Mouse (Mus musculus) lung, embryonic 14.5 days (tissue): ENCODE results near the gene Hsd3b5. TPM values are rescaled to one million over a fixed set of nuclear protein-coding genes. Genes with fewer than 3 reads are reported as not detected.
"Not testable (repeated sequence)": the region's sequence is repeated elsewhere in the genome, so short reads cannot be mapped to it uniquely, and the experiment has no call there.

Source experiments
- ATAC-seq: fragments of 200-750 bp; cut with Nextera tagmentation; 2 replicates; pipeline ENCODE4 v1.8.0; 2017; ENCODE audit warnings: mild to moderate bottlenecking, moderate TSS enrichment, moderate library complexity; ENCODE audit not compliant: insufficient read depth
- DNase-seq: peaks from one replicate; pipeline ENCODE4 v3.0.0-alpha.2; 2015
- H3K27ac ChIP-seq: fragments of 300-500 bp; sonication (generic); 2 replicates; pipeline ENCODE4 v1.5.1; 2014; ENCODE audit warnings: low read depth, mild to moderate bottlenecking, moderate library complexity
- H3K27me3 ChIP-seq: fragments of 300-500 bp; sonication (generic); 2 replicates; pipeline ENCODE4 v1.6.1; 2014; ENCODE audit warnings: low read length, control low read depth; ENCODE audit not compliant: insufficient read depth
- H3K36me3 ChIP-seq: fragments of 300-500 bp; sonication (generic); 2 replicates; pipeline ENCODE4 v1.6.1; 2014; ENCODE audit warnings: control low read depth; ENCODE audit not compliant: insufficient read depth
- H3K4me1 ChIP-seq: fragments of 300-500 bp; sonication (generic); 2 replicates; pipeline ENCODE4 v1.6.1; 2014; ENCODE audit warnings: antibody characterized with exemption, control low read depth; ENCODE audit not compliant: insufficient read depth
- H3K4me2 ChIP-seq: fragments of 300-500 bp; sonication (generic); 2 replicates; pipeline ENCODE4 v1.6.1; 2014; ENCODE audit warnings: mild to moderate bottlenecking
- H3K4me3 ChIP-seq: fragments of 300-500 bp; sonication (generic); 2 replicates; pipeline ENCODE4 v1.5.1; 2014; ENCODE audit warnings: low read depth, low read length
- H3K9ac ChIP-seq: fragments of 300-500 bp; sonication (generic); 2 replicates; pipeline ENCODE4 v1.6.1; 2014
- H3K9me3 ChIP-seq: fragments of 300-500 bp; sonication (generic); 2 replicates; pipeline ENCODE4 v1.6.1; 2016; ENCODE audit warnings: low read depth, low read length, control low read depth
- CTCF ChIP-seq: IDR thresholded peaks from 2 replicates; pipeline ENCODE4 v1.5.1; 2016; ENCODE audit warnings: antibody characterized with exemption, low read depth
- WGBS: fragments of 180-500 bp; shearing (Covaris S2); extraction: QIAGEN DNeasy Blood & Tissue Kit; methylation state at CpG from one replicate; pipeline ENCODE4 v1.1.7; 2014; 5-methylcytosine and 5-hydroxymethylcytosine counted together
- polyA plus RNA-seq: library from polyadenylated mRNA; unstranded; fragments of >200 nt; fragmentation: Nextera tagmentation; extraction: Ambion mirVana; gene quantifications from 2 replicates; pipeline ENCODE4 v1.2.1, GENCODE M21; 2014

The Hsd3b5 gene
- polyA plus RNA-seq, 1 experiment from 2014 or later = not detected

- no peak for ATAC-seq
- Histone ChIP-seq H3K9ac (no peak within 1 kb of the TSS), H3K36me3 (no peaks in the 10 kb centered on the region), H3K27me3 (no peaks in the 10 kb centered on the region), H3K4me2 (no peak within 1 kb of the TSS), H3K27ac (no peak within 1 kb of the TSS), H3K4me3 (no peak within 1 kb of the TSS), H3K9me3 (no peaks in the 10 kb centered on the region), H3K4me1 (no peaks in the 10 kb centered on the region)
- no peak for TF ChIP-seq CTCF
- DNase-seq = no peak
Observed at GRCm38 (mm10) chr3:98588707-98589106, 41.3 kb downstream of the Hsd3b5 start, which contains the start of gene Gm10681. TSS of gene Gm10681 (minus strand) at chr3:98588807.

GRCm38 (mm10) chr3:98587721-98588120 lies 42.3 kb downstream of the Hsd3b5 start:
- WGBS = 60% methylated on average over 2 of the region's 2 CpGs
- H3K4me1 ChIP-seq = no peaks in the 10 kb centered on the region
- no peak overlapping the region for H3K27ac ChIP-seq
- H3K4me3 ChIP-seq = no peak overlapping the region
- DNase-seq = no peak
- no peak for TF ChIP-seq CTCF
- no peaks in the 10 kb centered on the region for H3K27me3 ChIP-seq
- no peaks in the 10 kb centered on the region for H3K36me3 ChIP-seq
- no peak overlapping the region for H3K4me2 ChIP-seq
- ATAC-seq = no peak
- no peak overlapping the region for H3K9ac ChIP-seq
- H3K9me3 ChIP-seq = no peaks in the 10 kb centered on the region

GRCm38 (mm10) chr3:98582622-98583021 lies 47.4 kb downstream of the Hsd3b5 start:
- H3K4me3 ChIP-seq, H3K4me1 ChIP-seq, H3K9ac ChIP-seq, H3K27ac ChIP-seq, DNase-seq, H3K36me3 ChIP-seq, H3K9me3 ChIP-seq, H3K4me2 ChIP-seq, ATAC-seq, H3K27me3 ChIP-seq: not testable (repeated sequence)

- not testable (repeated sequence) for H3K36me3 ChIP-seq, DNase-seq, H3K4me1 ChIP-seq, ATAC-seq, H3K4me3 ChIP-seq, H3K27me3 ChIP-seq, H3K4me2 ChIP-seq, H3K9ac ChIP-seq, H3K27ac ChIP-seq, H3K9me3 ChIP-seq
- WGBS = no CpG with 5 or more reads among the region's 1 CpGs
Observed at GRCm38 (mm10) chr3:98582202-98582601, 47.9 kb downstream of the Hsd3b5 start.

DNA sequence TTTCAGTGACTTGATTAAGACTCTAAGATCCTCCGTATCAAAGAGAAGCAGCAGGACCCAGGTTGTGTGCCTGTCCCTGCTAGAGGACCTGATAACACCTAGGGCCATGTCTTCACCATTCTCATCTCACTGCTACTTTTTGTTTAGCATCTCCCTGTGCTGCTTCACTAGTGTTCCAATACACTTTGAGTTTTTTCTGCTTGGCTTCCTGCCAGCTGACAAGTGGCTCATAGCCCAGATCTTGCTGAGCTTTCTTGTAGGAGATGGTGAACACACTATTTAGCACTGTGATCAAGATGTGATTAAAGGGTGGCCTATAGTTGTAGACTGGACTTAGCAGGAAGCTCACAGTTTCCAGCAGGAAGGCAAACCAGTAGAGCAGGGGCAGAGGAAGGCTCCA lies 49.0 kb downstream of the Hsd3b5 start:
- H3K9ac ChIP-seq, H3K27ac ChIP-seq, H3K4me3 ChIP-seq, H3K36me3 ChIP-seq, H3K4me2 ChIP-seq, H3K9me3 ChIP-seq, H3K4me1 ChIP-seq, H3K27me3 ChIP-seq: not testable (repeated sequence)
- ATAC-seq = peak; percentile 21; the same call in 1 of the 2 replicates
- DNase-seq = peak; percentile 85
- 80% methylated on average over 1 of the region's 1 CpGs for WGBS

Other genes with a start within 250 kb of the Hsd3b5 start
- gene Zfp697, start 247.8 kb downstream of the Hsd3b5 start, polyA plus RNA-seq = 9.1 and 10.2 TPM in 2 replicates
- not detected in 2 replicates for gene Gm4450, start 173.1 kb downstream of the Hsd3b5 start, polyA plus RNA-seq
- gene Hsd3b4, start 119.7 kb downstream of the Hsd3b5 start, polyA plus RNA-seq = not detected in 2 replicates
- not detected in 2 replicates for gene Gm10681, start 41.4 kb downstream of the Hsd3b5 start, polyA plus RNA-seq
- not detected in 2 replicates for gene Hsd3b2, start 94.3 kb upstream of the Hsd3b5 start, polyA plus RNA-seq
- gene Hsd3b3, start 132.9 kb upstream of the Hsd3b5 start, polyA plus RNA-seq = 0.12 TPM in 1 of 2 replicates, not detected in the other
- gene Hsd3b6, start 184.2 kb upstream of the Hsd3b5 start, polyA plus RNA-seq = 3.2 and 3.3 TPM in 2 replicates
- gene Hsd3b1, start 229.5 kb upstream of the Hsd3b5 start, polyA plus RNA-seq = not detected in 2 replicates